Mouse (Mus musculus): ENCODE measurements at regions not wholly inside any gene's neighbourhood (a gene's known extent, or its start where the extent isn't known, plus 50 kb on each side); places are given as distances from the start of the nearest gene placed in this dataset.
A peak's percentile ranks its signal among the peaks of the same experiment; 100 is the strongest.

GRCm38 (mm10) chr11:42067788-42068187, 67.1 kb upstream of the Gabrg2 start:
- peak; percentile 4 to 9 for DNase-seq

GRCm38 (mm10) chr11:42051567-42051966, 50.9 kb upstream of the Gabrg2 start:
- intact Hi-C loops (cut with DNase I): no loop called here

More at GRCm38 (mm10) chr11:42067788-42068187, 67.1 kb upstream of the Gabrg2 start:
- intact Hi-C loops (cut with DNase I): loop anchor here (2.0 to 10.0 kb wide), 3 partner anchors 635 to 1203 kb away; no protein-coding TSS in a partner anchor

More at GRCm38 (mm10) chr11:42051567-42051966, 50.9 kb upstream of the Gabrg2 start:
- no peak for DNase-seq
